Mouse (Mus musculus) embryonic facial prominence, embryonic 11.5 days (tissue): ENCODE measurements around the gene Atxn7l3b. TPM values are rescaled to one million over a fixed set of nuclear protein-coding genes. Genes with fewer than 3 reads are reported as not detected.

Experiments
- ATAC-seq: fragments of 200-750 bp; cut with Nextera tagmentation; replicated peaks from 2 replicates; pipeline ENCODE4 v1.8.0; 2017; ENCODE audit warnings: low read depth; ENCODE audit not compliant: insufficient number of reproducible peaks, low FRiP score, low TSS enrichment
- DNase-seq: peaks from one replicate; pipeline ENCODE4 v3.0.0-alpha.2; 2015; ENCODE audit warnings: low spot score
- H3K27ac ChIP-seq: fragments of 300-500 bp; sonication (generic); replicated peaks from 2 replicates; pipeline ENCODE4 v1.5.1; 2014; ENCODE audit warnings: mild to moderate bottlenecking, low read depth, low read length, control low read depth
- H3K27me3 ChIP-seq: fragments of 300-500 bp; sonication (generic); 2 replicates; pipeline ENCODE4 v1.6.1; 2014; ENCODE audit warnings: mild to moderate bottlenecking, low read length, moderate library complexity, mixed read lengths; ENCODE audit not compliant: control insufficient read depth, insufficient read depth
- H3K36me3 ChIP-seq: fragments of 300-500 bp; sonication (generic); replicated peaks from 2 replicates; pipeline ENCODE4 v1.6.1; 2014; ENCODE audit warnings: low read depth, mild to moderate bottlenecking, low read length, moderate library complexity, mixed read lengths; ENCODE audit not compliant: control insufficient read depth, insufficient read depth
- H3K4me1 ChIP-seq: fragments of 300-500 bp; sonication (generic); 2 replicates; pipeline ENCODE4 v1.6.1; 2014; ENCODE audit warnings: low read length, mixed read lengths; ENCODE audit not compliant: control insufficient read depth, insufficient read depth
- H3K4me2 ChIP-seq: fragments of 300-500 bp; sonication (generic); 2 replicates; pipeline ENCODE4 v1.6.1; 2014; ENCODE audit warnings: low read depth, mild to moderate bottlenecking, control low read depth, low read length, moderate library complexity
- H3K4me3 ChIP-seq: fragments of 300-500 bp; sonication (generic); 2 replicates; pipeline ENCODE4 v1.5.1; 2014; ENCODE audit warnings: low read depth, low read length, control low read depth
- H3K9ac ChIP-seq: fragments of 300-500 bp; sonication (generic); replicated peaks from 2 replicates; pipeline ENCODE4 v1.6.1; 2014; ENCODE audit warnings: mild to moderate bottlenecking, control low read depth, low read length
- H3K9me3 ChIP-seq: fragments of 300-500 bp; sonication (generic); replicated peaks from 2 replicates; pipeline ENCODE4 v1.6.1; 2016; ENCODE audit warnings: mild to moderate bottlenecking, low read length, inconsistent platforms, mixed read lengths; ENCODE audit not compliant: control insufficient read depth
- WGBS: fragments of 180-500 bp; shearing (Covaris S2); extraction: QIAGEN DNeasy Blood & Tissue Kit; methylation state at CpG from one replicate; pipeline ENCODE4 v1.1.7; 2014; 5-methylcytosine and 5-hydroxymethylcytosine counted together
- polyA plus RNA-seq: library from polyadenylated mRNA; unstranded; fragments of >200 nt; fragmentation: Nextera tagmentation; extraction: Ambion mirVana; gene quantifications from 2 replicates; pipeline ENCODE4 v1.2.1, GENCODE M21; 2014

The Atxn7l3b gene
- polyA plus RNA-seq, 1 experiment from 2014 or later = 250 TPM

GRCm38 (mm10) chr10:112929222-112929615, 418 bp upstream of the Atxn7l3b start:
- H3K4me1 ChIP-seq = no peaks in the 10 kb centered on the region
- H3K9me3 ChIP-seq = no peaks in the 10 kb centered on the region
- no peaks in the 10 kb centered on the region for H3K27me3 ChIP-seq
- no peak overlapping the region for H3K27ac ChIP-seq
- WGBS = 44% methylated on average over 9 of the region's 9 CpGs
- H3K4me2 ChIP-seq = peak overlapping the region; percentile 63
- 0 out of 2 replicates have a peak, but pooled peaks have one; percentile 4 for ATAC-seq
- H3K4me3 ChIP-seq = peak overlapping the region; percentile 77
- peaks cover 14% of the 10 kb centered on the region for H3K36me3 ChIP-seq
- peak overlapping the region; percentile 97 for H3K9ac ChIP-seq
- DNase-seq = no peak

- Histone ChIP-seq H3K36me3 (peaks cover 14% of the 10 kb centered on the region), H3K9me3 (no peaks in the 10 kb centered on the region), H3K4me2 (peak overlapping the region; percentile 13), H3K4me3 (no peak overlapping the region), H3K4me1 (no peaks in the 10 kb centered on the region), H3K27me3 (no peaks in the 10 kb centered on the region), H3K9ac (no peak overlapping the region), H3K27ac (no peak overlapping the region)
- ATAC-seq = no peak
- DNase-seq = no peak
Measured at GRCm38 (mm10) chr10:112926961-112927360, 1.8 kb downstream of the Atxn7l3b start.

GRCm38 (mm10) chr10:112926271-112926670, 2.5 kb downstream of the Atxn7l3b start:
- Histone ChIP-seq H3K4me3 (no peak overlapping the region), H3K4me1 (no peaks in the 10 kb centered on the region), H3K4me2 (no peak overlapping the region), H3K9ac (no peak overlapping the region), H3K36me3 (peaks cover 14% of the 10 kb centered on the region), H3K27me3 (no peaks in the 10 kb centered on the region), H3K9me3 (no peaks in the 10 kb centered on the region), H3K27ac (no peak overlapping the region)
- DNase-seq = no peak
- ATAC-seq = no peak
- WGBS = 98% methylated on average over 2 of the region's 2 CpGs

GRCm38 (mm10) chr10:112916575-112917190, 12.1 kb downstream of the Atxn7l3b start:
- Histone ChIP-seq H3K27ac (no peak overlapping the region), H3K9me3 (no peaks in the 10 kb centered on the region), H3K4me1 (no peaks in the 10 kb centered on the region), H3K36me3 (no peaks in the 10 kb centered on the region), H3K4me2 (no peak overlapping the region), H3K27me3 (no peaks in the 10 kb centered on the region), H3K9ac (no peak overlapping the region), H3K4me3 (no peak overlapping the region)
- no peak for ATAC-seq
- 85% methylated on average over 5 of the region's 5 CpGs for WGBS
- no peak for DNase-seq

- Histone ChIP-seq H3K36me3 (no peaks in the 10 kb centered on the region), H3K4me1 (no peaks in the 10 kb centered on the region), H3K4me3 (no peak overlapping the region), H3K27me3 (no peaks in the 10 kb centered on the region), H3K4me2 (no peak overlapping the region), H3K27ac (no peak overlapping the region), H3K9me3 (no peaks in the 10 kb centered on the region), H3K9ac (no peak overlapping the region)
- DNase-seq (no peak), ATAC-seq (no peak)
- 83% methylated on average over 7 of the region's 7 CpGs for WGBS
Measured at GRCm38 (mm10) chr10:112900243-112900642, 28.6 kb downstream of the Atxn7l3b start.

- DNase-seq (no peak), ATAC-seq (no peak)
- WGBS = 72% methylated on average over 3 of the region's 3 CpGs
- no peak overlapping the region for H3K27ac ChIP-seq
- no peaks in the 10 kb centered on the region for H3K4me1 ChIP-seq
- H3K27me3 ChIP-seq = no peaks in the 10 kb centered on the region
- H3K36me3 ChIP-seq = no peaks in the 10 kb centered on the region
- H3K9me3 ChIP-seq = no peaks in the 10 kb centered on the region
- H3K4me2 ChIP-seq = no peak overlapping the region
- H3K4me3 ChIP-seq = no peak overlapping the region
- H3K9ac ChIP-seq = no peak overlapping the region
Measured at GRCm38 (mm10) chr10:112899796-112900195, 29.0 kb downstream of the Atxn7l3b start.

- ATAC-seq (no peak), DNase-seq (peak; percentile 79)
- H3K9me3 ChIP-seq = no peaks in the 10 kb centered on the region
- no peaks in the 10 kb centered on the region for H3K4me1 ChIP-seq
- H3K27me3 ChIP-seq = no peaks in the 10 kb centered on the region
- no peak overlapping the region for H3K4me3 ChIP-seq
- no peaks in the 10 kb centered on the region for H3K36me3 ChIP-seq
- no peak overlapping the region for H3K9ac ChIP-seq
- WGBS = 20% methylated on average over 4 of the region's 4 CpGs
- H3K27ac ChIP-seq = no peak overlapping the region
- H3K4me2 ChIP-seq = no peak overlapping the region
Measured at GRCm38 (mm10) chr10:112896636-112897035, 32.2 kb downstream of the Atxn7l3b start.

- Histone ChIP-seq H3K4me2 (no peak overlapping the region), H3K27ac (no peak overlapping the region), H3K36me3 (no peaks in the 10 kb centered on the region), H3K4me1 (no peaks in the 10 kb centered on the region), H3K9me3 (no peaks in the 10 kb centered on the region), H3K27me3 (no peaks in the 10 kb centered on the region), H3K9ac (no peak overlapping the region), H3K4me3 (no peak overlapping the region)
- no peak for ATAC-seq
- 89% methylated on average over 10 of the region's 10 CpGs for WGBS
- DNase-seq = no peak
Measured at GRCm38 (mm10) chr10:112893622-112894252, 35.1 kb downstream of the Atxn7l3b start.
